Mouse (Mus musculus) neural tube, embryonic 14.5 days (tissue): Measurements from ENCODE around the gene Barhl2. TPM values are rescaled to one million over a fixed set of nuclear protein-coding genes. Genes with fewer than 3 reads are reported as not detected.

Experiments used
- ATAC-seq: fragments of 200-750 bp; cut with Nextera tagmentation; 2 replicates; pipeline ENCODE4 v1.8.0; 2017; ENCODE audit warnings: low read depth, mild to moderate bottlenecking, moderate TSS enrichment, moderate library complexity
- H3K27ac ChIP-seq: fragments of 300-500 bp; sonication (generic); 2 replicates; pipeline ENCODE4 v1.5.1; 2014; ENCODE audit warnings: low read depth, mild to moderate bottlenecking, control low read depth, low read length, moderate library complexity, mixed read lengths
- H3K27me3 ChIP-seq: fragments of 300-500 bp; sonication (generic); 2 replicates; pipeline ENCODE4 v1.6.1; 2014; ENCODE audit warnings: low read length; ENCODE audit not compliant: control insufficient read depth, insufficient read depth
- H3K36me3 ChIP-seq: fragments of 300-500 bp; sonication (generic); 2 replicates; pipeline ENCODE4 v1.6.1; 2014; ENCODE audit warnings: low read length, mixed read lengths; ENCODE audit not compliant: control insufficient read depth, insufficient read depth
- H3K4me1 ChIP-seq: fragments of 300-500 bp; sonication (generic); 2 replicates; pipeline ENCODE4 v1.6.1; 2014; ENCODE audit warnings: low read length; ENCODE audit not compliant: control insufficient read depth, insufficient read depth
- H3K4me2 ChIP-seq: fragments of 300-500 bp; sonication (generic); 2 replicates; pipeline ENCODE4 v1.6.1; 2014; ENCODE audit warnings: mild to moderate bottlenecking, low read depth, low read length, control low read depth
- H3K4me3 ChIP-seq: fragments of 300-500 bp; sonication (generic); 2 replicates; pipeline ENCODE4 v1.5.1; 2014; ENCODE audit warnings: low read depth, low read length, control low read depth, mixed read lengths
- H3K9ac ChIP-seq: fragments of 300-500 bp; sonication (generic); replicated peaks from 2 replicates; pipeline ENCODE4 v1.6.1; 2014; ENCODE audit warnings: low read depth, mild to moderate bottlenecking, control low read depth, low read length, mixed read lengths
- H3K9me3 ChIP-seq: fragments of 300-500 bp; sonication (generic); 2 replicates; pipeline ENCODE4 v1.6.1; 2016; ENCODE audit warnings: low read length; ENCODE audit not compliant: control insufficient read depth
- WGBS: fragments of 180-500 bp; shearing (Covaris S2); extraction: QIAGEN DNeasy Blood & Tissue Kit; methylation state at CpG from one replicate; pipeline ENCODE4 v1.1.7; 2014; 5-methylcytosine and 5-hydroxymethylcytosine counted together
- polyA plus RNA-seq: library from polyadenylated mRNA; unstranded; fragments of >200 nt; fragmentation: Nextera tagmentation; extraction: Ambion mirVana; gene quantifications from 2 replicates; pipeline ENCODE4 v1.2.1, GENCODE M21; 2014

The Barhl2 gene
- polyA plus RNA-seq, 1 experiment from 2014 or later, result 2.7 TPM

- H3K4me1 ChIP-seq, result no peaks in the 10 kb centered on the region
- no peak overlapping the region for H3K27ac ChIP-seq
- no peak overlapping the region for H3K9ac ChIP-seq
- H3K27me3 ChIP-seq, result no peaks in the 10 kb centered on the region
- H3K36me3 ChIP-seq, result no peaks in the 10 kb centered on the region
- H3K4me2 ChIP-seq, result no peak overlapping the region
- H3K9me3 ChIP-seq, result no peaks in the 10 kb centered on the region
- H3K4me3 ChIP-seq, result no peak overlapping the region
- WGBS, result 94% methylated on average over 7 of the region's 7 CpGs
- ATAC-seq, result no peak
Observed at GRCm38 (mm10) chr5:106438916-106439315, 19.1 kb downstream of the Barhl2 start.

GRCm38 (mm10) chr5:106426069-106426468, 31.9 kb downstream of the Barhl2 start:
- H3K4me1 ChIP-seq, result no peaks in the 10 kb centered on the region
- no peaks in the 10 kb centered on the region for H3K9me3 ChIP-seq
- ATAC-seq, result no peak
- no peak overlapping the region for H3K4me2 ChIP-seq
- no peaks in the 10 kb centered on the region for H3K27me3 ChIP-seq
- H3K36me3 ChIP-seq, result no peaks in the 10 kb centered on the region
- H3K9ac ChIP-seq, result no peak overlapping the region
- WGBS, result 76% methylated on average over 7 of the region's 7 CpGs
- no peak overlapping the region for H3K27ac ChIP-seq
- H3K4me3 ChIP-seq, result no peak overlapping the region

DNA sequence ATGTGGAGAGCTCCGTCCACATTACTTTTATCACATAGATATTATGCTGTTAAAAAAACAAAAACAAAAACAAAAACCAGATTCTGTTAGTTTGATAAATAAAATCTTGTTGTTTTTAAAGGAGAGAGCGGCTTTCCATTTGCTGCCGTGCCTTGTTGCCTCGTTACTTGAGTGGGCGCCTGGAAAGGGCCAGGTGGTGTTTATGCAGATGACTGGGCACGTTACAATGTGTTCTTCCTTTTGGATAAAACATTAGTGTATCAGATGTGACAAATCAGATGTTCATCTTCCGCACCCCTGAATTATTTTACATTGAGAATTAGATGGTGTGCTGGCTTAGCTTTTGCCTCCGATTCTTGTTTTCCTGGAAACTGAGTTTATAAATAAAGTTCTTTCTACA, 37.1 kb downstream of the Barhl2 start:
- no peaks in the 10 kb centered on the region for H3K9me3 ChIP-seq
- no peaks in the 10 kb centered on the region for H3K4me1 ChIP-seq
- H3K4me2 ChIP-seq, result no peak overlapping the region
- H3K27ac ChIP-seq, result no peak overlapping the region
- no peak overlapping the region for H3K4me3 ChIP-seq
- H3K9ac ChIP-seq, result no peak overlapping the region
- 66% methylated on average over 8 of the region's 8 CpGs for WGBS
- H3K27me3 ChIP-seq, result no peaks in the 10 kb centered on the region
- H3K36me3 ChIP-seq, result no peaks in the 10 kb centered on the region
- no peak for ATAC-seq

DNA sequence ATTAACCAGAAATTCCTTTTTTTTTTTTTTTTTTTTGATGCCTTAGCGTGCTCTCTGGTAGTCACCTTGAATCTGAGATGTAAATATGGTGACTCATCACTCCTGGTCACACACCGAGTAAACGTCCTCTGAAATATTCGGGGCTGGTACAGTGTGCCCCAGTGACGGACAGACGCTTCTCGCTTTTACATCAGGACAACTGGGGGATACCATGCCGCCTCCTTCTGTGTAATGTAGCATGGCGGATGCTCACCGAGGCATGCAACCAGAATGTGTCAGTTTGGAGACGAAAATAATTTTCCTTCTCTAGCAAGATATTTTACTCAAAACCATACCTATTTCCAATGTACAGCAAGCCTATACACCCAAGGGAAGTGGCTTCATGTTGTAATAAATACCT, 37.6 kb downstream of the Barhl2 start:
- H3K27me3 ChIP-seq, result no peaks in the 10 kb centered on the region
- WGBS, result 70% methylated on average over 11 of the region's 11 CpGs
- H3K9ac ChIP-seq, result no peak overlapping the region
- ATAC-seq, result no peak
- H3K4me1 ChIP-seq, result no peaks in the 10 kb centered on the region
- H3K36me3 ChIP-seq, result no peaks in the 10 kb centered on the region
- H3K4me2 ChIP-seq, result no peak overlapping the region
- no peak overlapping the region for H3K27ac ChIP-seq
- H3K4me3 ChIP-seq, result no peak overlapping the region
- no peaks in the 10 kb centered on the region for H3K9me3 ChIP-seq

GRCm38 (mm10) chr5:106417210-106417609, 40.8 kb downstream of the Barhl2 start:
- no peak overlapping the region for H3K4me2 ChIP-seq
- H3K36me3 ChIP-seq, result no peaks in the 10 kb centered on the region
- H3K27ac ChIP-seq, result no peak overlapping the region
- no peak for ATAC-seq
- no peaks in the 10 kb centered on the region for H3K27me3 ChIP-seq
- no peak overlapping the region for H3K4me3 ChIP-seq
- H3K9ac ChIP-seq, result no peak overlapping the region
- H3K4me1 ChIP-seq, result no peaks in the 10 kb centered on the region
- H3K9me3 ChIP-seq, result no peaks in the 10 kb centered on the region
- 32% methylated on average over 7 of the region's 7 CpGs for WGBS

GRCm38 (mm10) chr5:106416550-106416949, 41.4 kb downstream of the Barhl2 start:
- no peak overlapping the region for H3K9ac ChIP-seq
- no peak overlapping the region for H3K27ac ChIP-seq
- H3K27me3 ChIP-seq, result no peaks in the 10 kb centered on the region
- no peak overlapping the region for H3K4me2 ChIP-seq
- no peaks in the 10 kb centered on the region for H3K36me3 ChIP-seq
- ATAC-seq, result no peak
- 65% methylated on average over 6 of the region's 6 CpGs for WGBS
- no peaks in the 10 kb centered on the region for H3K4me1 ChIP-seq
- no peak overlapping the region for H3K4me3 ChIP-seq
- H3K9me3 ChIP-seq, result no peaks in the 10 kb centered on the region

DNA sequence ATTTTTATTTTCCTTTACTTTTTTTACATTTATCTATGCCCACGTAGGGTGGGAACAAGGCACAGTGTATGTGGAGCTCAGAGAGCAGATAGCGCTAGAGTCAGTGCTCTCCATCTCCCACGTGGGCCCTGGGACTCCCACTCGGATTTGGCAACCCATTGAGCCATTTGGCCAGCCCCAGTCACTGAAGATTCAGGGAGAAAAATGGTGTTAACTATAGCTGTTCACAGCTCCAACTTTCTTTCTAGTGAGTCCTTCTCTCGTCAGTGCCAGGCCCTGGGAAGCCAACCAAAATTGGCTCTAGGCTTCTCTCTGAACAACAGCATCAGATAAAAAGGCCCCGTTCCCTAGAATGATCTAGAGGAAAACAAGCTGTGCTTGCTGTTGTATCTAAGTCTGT, 42.2 kb downstream of the Barhl2 start:
- 80% methylated on average over 6 of the region's 6 CpGs for WGBS
- Histone ChIP-seq H3K4me1 (no peaks in the 10 kb centered on the region), H3K9me3 (no peaks in the 10 kb centered on the region), H3K9ac (no peak overlapping the region), H3K4me3 (no peak overlapping the region), H3K27me3 (no peaks in the 10 kb centered on the region), H3K36me3 (no peaks in the 10 kb centered on the region), H3K27ac (no peak overlapping the region), H3K4me2 (no peak overlapping the region)
- ATAC-seq, result no peak

DNA sequence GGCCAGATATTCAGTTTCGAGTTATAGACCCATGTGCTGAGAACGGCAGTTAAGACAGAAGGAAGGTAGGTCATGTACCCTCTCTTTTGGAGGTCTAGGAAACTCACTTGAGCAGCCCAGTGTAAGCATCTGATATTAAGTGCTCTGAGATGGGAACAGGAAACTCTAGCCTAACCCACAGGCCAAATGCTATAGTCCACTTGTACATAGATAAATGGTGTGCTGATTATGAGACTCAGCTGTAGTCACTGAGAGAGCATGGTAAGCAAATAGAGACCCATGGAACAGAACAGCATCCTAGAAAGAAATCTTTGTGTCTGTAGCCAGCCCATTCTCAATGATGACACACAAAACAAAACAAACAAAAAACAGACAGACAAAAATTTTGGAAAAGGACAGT, 55.2 kb downstream of the Barhl2 start:
- Histone ChIP-seq H3K9me3 (no peaks in the 10 kb centered on the region), H3K4me3 (no peak overlapping the region), H3K9ac (no peak overlapping the region), H3K36me3 (no peaks in the 10 kb centered on the region), H3K4me2 (no peak overlapping the region), H3K27ac (no peak overlapping the region), H3K4me1 (no peaks in the 10 kb centered on the region), H3K27me3 (no peaks in the 10 kb centered on the region)
- WGBS, result 85% methylated on average over 2 of the region's 2 CpGs
- ATAC-seq, result no peak
